Mouse (Mus musculus) cerebellum, postnatal 10 days (tissue): ENCODE data around the gene Eif3l.
"Not testable (repeated sequence)": the region's sequence is repeated elsewhere in the genome, so short reads cannot be mapped to it uniquely, and the experiment has no call there.

ENCODE experiments used
- DNase-seq, 2 experiments: peaks; one replicate each; pipeline ENCODE4 v3.0.0; 2021; ENCODE audit warnings: mixed read lengths in 2 of 2

Gene Eif3l

GRCm38 (mm10) chr15:79074913-79075532 lies at the start of gene Eif3l:
Gene Eif3l (plus strand): TSS chr15:79075179.
- DNase-seq, result peak; percentile 91 to 92

- peak; percentile 47 to 54 for DNase-seq
Observed at GRCm38 (mm10) chr15:79025687-79026308, 49.2 kb upstream of the Eif3l start.

- peak; percentile 90 to 92 for DNase-seq
Observed at GRCm38 (mm10) chr15:79026511-79027290, 48.3 kb upstream of the Eif3l start.

GRCm38 (mm10) chr15:79027291-79028205 lies 47.4 kb upstream of the Eif3l start:
- DNase-seq, result peak; percentile 70 to 75

- DNase-seq, result peak; percentile 99
Observed at GRCm38 (mm10) chr15:79028237-79028738, 46.7 kb upstream of the Eif3l start, which contains the start of gene H1f0. Gene H1f0 (plus strand): TSS chr15:79028450.

GRCm38 (mm10) chr15:79028823-79029484 lies 46.0 kb upstream of the Eif3l start:
- peak in 1 of 2 experiments; percentile 45 for DNase-seq

- peak; percentile 61 to 62 for DNase-seq
Observed at GRCm38 (mm10) chr15:79029519-79030241, 45.3 kb upstream of the Eif3l start.

- peak; percentile 90 to 94 for DNase-seq
Observed at GRCm38 (mm10) chr15:79030551-79031435, 44.2 kb upstream of the Eif3l start.

- not testable (repeated sequence) for DNase-seq
Observed at GRCm38 (mm10) chr15:79031908-79032307, 43.1 kb upstream of the Eif3l start.

GRCm38 (mm10) chr15:79037913-79038328 lies 37.1 kb upstream of the Eif3l start:
- DNase-seq, result peak; percentile 89 to 93

- no peak for DNase-seq
Observed at GRCm38 (mm10) chr15:79038331-79038730, 36.6 kb upstream of the Eif3l start.

GRCm38 (mm10) chr15:79038853-79039252 lies 36.1 kb upstream of the Eif3l start:
- peak; percentile 64 to 74 for DNase-seq

GRCm38 (mm10) chr15:79040501-79041416 lies 34.2 kb upstream of the Eif3l start:
- DNase-seq, result peak in 1 of 2 experiments; percentile 49

GRCm38 (mm10) chr15:79041585-79041984 lies 33.4 kb upstream of the Eif3l start, which contains the start of gene Galr3:
Gene Galr3 (plus strand): TSS chr15:79041885.
- DNase-seq, result no peak

- peak; percentile 52 to 62 for DNase-seq
Observed at GRCm38 (mm10) chr15:79042721-79043491, 32.1 kb upstream of the Eif3l start.

- no peak for DNase-seq
Observed at GRCm38 (mm10) chr15:79044837-79045236, 30.1 kb upstream of the Eif3l start.

- no peak for DNase-seq
Observed at GRCm38 (mm10) chr15:79048186-79048585, 26.8 kb upstream of the Eif3l start.
